Comparison of ENCODE assay signal across 9 mouse cellular contexts in the genomic region with DNA sequence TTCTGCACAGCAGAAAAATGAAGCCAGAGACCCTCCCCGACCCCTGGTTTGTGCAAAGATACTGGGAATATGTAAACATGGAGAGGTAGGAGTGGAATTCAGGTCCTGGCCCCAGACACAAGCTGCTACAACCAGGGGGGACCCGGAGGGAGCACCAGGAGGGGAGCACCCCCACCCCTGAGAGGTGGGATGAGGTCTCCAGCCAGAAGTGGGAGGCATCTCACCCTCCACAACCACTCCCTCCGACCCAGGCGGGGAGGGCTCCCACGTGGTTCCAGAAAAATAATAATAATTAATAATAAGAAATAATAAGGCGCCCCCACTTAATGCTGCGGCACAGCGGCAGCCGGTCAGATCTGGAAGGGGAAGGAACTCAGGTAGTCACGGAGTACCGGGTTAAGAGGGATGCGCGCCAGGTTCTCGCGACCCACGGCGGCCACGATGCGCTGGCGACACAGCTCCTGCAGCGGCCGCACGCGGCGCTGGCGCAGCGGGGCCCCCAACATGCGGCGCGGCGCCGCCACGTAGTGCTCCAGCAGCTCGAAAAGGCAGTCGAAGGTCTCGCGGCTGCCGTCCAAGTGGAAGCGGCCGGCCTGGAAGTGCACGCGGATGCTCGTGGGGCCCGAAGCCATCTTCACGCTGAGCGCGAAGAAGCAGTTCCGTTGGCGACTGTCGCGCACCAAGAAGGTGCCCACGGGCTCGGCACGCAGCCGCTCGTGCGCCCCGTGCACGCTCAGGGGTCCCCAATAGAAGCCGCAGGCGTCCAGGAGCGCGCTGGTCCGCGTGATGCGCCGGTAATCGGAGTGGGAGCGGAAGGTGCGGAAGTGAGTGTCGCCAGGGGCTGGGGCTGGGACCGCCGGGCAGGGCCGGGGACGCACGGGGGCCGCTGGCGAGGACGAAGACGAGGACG. TPM values are rescaled to one million over a fixed set of nuclear protein-coding genes. Genes with fewer than 3 reads are reported as not detected.
DNase-seq lines count a peak whose midpoint lies in the region; ATAC-seq and TF ChIP-seq lines count a peak whose summit lies in the region.
"Had no signal": no experiment of that assay in that cellular context is flagged by ENCODE, and none has a peak within 500 bp of the region (broad histone marks: within the 10 kb centered on the region; RNA-seq: fewer than 3 reads in every experiment).

No protein-coding gene starts in this region.

- H3K4me2 ChIP-seq in heart, embryonic 16.5 days (ENCODE audit: low read depth, low read length) = peak overlapping the region; percentile 97
- H3K4me2 ChIP-seq in midbrain, embryonic 12.5 days (replicated peaks) = peak overlapping the region; percentile 99
- H3K4me2 ChIP-seq in stomach, embryonic 15.5 days = peak overlapping the region; percentile 96

- H3K9me3 ChIP-seq in ES-Bruce4 (replicated peaks; ENCODE audit: control insufficient read depth, insufficient read depth, low read length, poor library complexity, severe bottlenecking) = no peaks in the 10 kb centered on the region
- no peaks in the 10 kb centered on the region for H3K9me3 ChIP-seq in heart, embryonic 16.5 days (replicated peaks; ENCODE audit: control insufficient read depth, low read length)
- no peaks in the 10 kb centered on the region for H3K9me3 ChIP-seq in midbrain, embryonic 12.5 days
- no peaks in the 10 kb centered on the region for H3K9me3 ChIP-seq in stomach, embryonic 15.5 days

- DNase-seq in CD4-positive, CD25-positive, alpha-beta regulatory T cell, adult 2 months (ENCODE audit: low read depth, low spot score) = peak; percentile 72
- peak; percentile 73 for DNase-seq in embryo, embryonic 11 days
- DNase-seq in left cerebral cortex, postnatal 14 days (ENCODE audit: low spot score in 2 of 2) = peak; percentile 36 to 51

- TF ChIP-seq POLR2A in ES-Bruce4 (IDR thresholded peaks at IDR 0.05; ENCODE audit: insufficient read depth, low read length) = no peak

- intact Hi-C loops in left cerebral cortex, postnatal 14 days (cut with DNase I) = loop anchor here (2.0 to 5.0 kb wide), 2 partner anchors 117 to 211 kb away; no protein-coding TSS in a partner anchor

- peak overlapping the region; percentile 84 for H3K9ac ChIP-seq in ES-Bruce4 (ENCODE audit: low read depth, poor library complexity, severe bottlenecking)
- peak overlapping the region; percentile 70 for H3K9ac ChIP-seq in heart, embryonic 16.5 days (ENCODE audit: low read length)
- peak overlapping the region; percentile 69 for H3K9ac ChIP-seq in midbrain, embryonic 12.5 days (replicated peaks)
- peak overlapping the region; percentile 66 for H3K9ac ChIP-seq in stomach, embryonic 15.5 days

- no peak for TF ChIP-seq EP300 in ES-Bruce4 (IDR thresholded peaks at IDR 0.05; ENCODE audit: insufficient read depth, low read depth, low read length)

- H3K36me3 ChIP-seq in ES-Bruce4 (ENCODE audit: control insufficient read depth, insufficient read depth, low read length, poor library complexity, severe bottlenecking) = no peaks in the 10 kb centered on the region
- no peaks in the 10 kb centered on the region for H3K36me3 ChIP-seq in heart, embryonic 16.5 days (ENCODE audit: control insufficient read depth, insufficient read depth)
- H3K36me3 ChIP-seq in midbrain, embryonic 12.5 days = no peaks in the 10 kb centered on the region
- H3K36me3 ChIP-seq in stomach, embryonic 15.5 days = no peaks in the 10 kb centered on the region

- peak overlapping the region; percentile 74 for H3K4me3 ChIP-seq in ES-Bruce4 (ENCODE audit: low read depth, low read length)
- peak overlapping the region; percentile 76 for H3K4me3 ChIP-seq in heart, embryonic 16.5 days (ENCODE audit: low read length)
- peak overlapping the region; percentile 70 for H3K4me3 ChIP-seq in midbrain, embryonic 12.5 days
- peak overlapping the region; percentile 76 for H3K4me3 ChIP-seq in stomach, embryonic 15.5 days (replicated peaks)

- H3K27ac ChIP-seq in ES-Bruce4 (ENCODE audit: insufficient read depth, low read length) = no peak overlapping the region
- H3K27ac ChIP-seq in heart, embryonic 16.5 days (ENCODE audit: low read length) = peak overlapping the region; percentile 88
- no peak overlapping the region for H3K27ac ChIP-seq in midbrain, embryonic 12.5 days (replicated peaks)
- peak overlapping the region; percentile 100 for H3K27ac ChIP-seq in stomach, embryonic 15.5 days

- TF ChIP-seq CTCF in ES-Bruce4 (IDR thresholded peaks at IDR 0.05; ENCODE audit: low read depth, low read length) = no peak

- ATAC-seq in CD4-positive, CD25-positive, alpha-beta regulatory T cell, adult 4 months = no peak
- peak; percentile 1; the same call in 1 of the 2 replicates for ATAC-seq in heart, embryonic 16.5 days (replicated peaks; ENCODE audit: extremely low read depth, insufficient read depth, low FRiP score)
- peak; percentile 3 for ATAC-seq in midbrain, embryonic 12.5 days (ENCODE audit: low FRiP score, low read depth)
- ATAC-seq in stomach, embryonic 15.5 days (ENCODE audit: insufficient read depth, low FRiP score, low read depth) = no peak

- H3K4me1 ChIP-seq in ES-Bruce4 (ENCODE audit: control insufficient read depth, insufficient read depth, low read length) = peaks cover 1% of the 10 kb centered on the region
- H3K4me1 ChIP-seq in heart, embryonic 16.5 days (ENCODE audit: control insufficient read depth, insufficient read depth, low read length) = peaks cover 54% of the 10 kb centered on the region
- peaks cover 28% of the 10 kb centered on the region for H3K4me1 ChIP-seq in midbrain, embryonic 12.5 days
- H3K4me1 ChIP-seq in stomach, embryonic 15.5 days = peaks cover 47% of the 10 kb centered on the region

- no peaks in the 10 kb centered on the region; the same call in 1 of the 2 replicates for H3K27me3 ChIP-seq in ES-Bruce4 (ENCODE audit: control insufficient read depth, insufficient read depth, low read length, poor library complexity, severe bottlenecking)
- no peaks in the 10 kb centered on the region for H3K27me3 ChIP-seq in heart, embryonic 16.5 days (ENCODE audit: control insufficient read depth, insufficient read depth, low read length)
- H3K27me3 ChIP-seq in midbrain, embryonic 12.5 days = peaks cover 27% of the 10 kb centered on the region
- no peaks in the 10 kb centered on the region for H3K27me3 ChIP-seq in stomach, embryonic 15.5 days (replicated peaks)

- 2% methylated on average over 81 of the region's 81 CpGs for WGBS in heart, embryonic 16.5 days
- WGBS in midbrain, embryonic 12.5 days = 5% methylated on average over 76 of the region's 81 CpGs
- 2% methylated on average over 81 of the region's 81 CpGs for WGBS in stomach, embryonic 15.5 days

RNA-seq across cellular contexts. Expression of a gene that starts 1.2 kb away (rescaled TPM):
- polyA plus RNA-seq in CD4-positive, CD25-positive, alpha-beta regulatory T cell, adult 4 months (2017; shearing (Covaris generic)) = 1 to 10 TPM; 2.5 to 3.9 TPM
- 1.9 and 2.8 TPM in 2 replicates for polyA plus RNA-seq in ES-Bruce4 (2011; ENCODE audit: insufficient read depth, insufficient read length, low read depth, missing spikeins)
- polyA plus RNA-seq in heart, embryonic 16.5 days (2015; fragmentation: Nextera tagmentation; extraction: Ambion mirVana) = 5.5 and 11.6 TPM in 2 replicates
- total RNA-seq in left cerebral cortex, postnatal 14 days (2021) = 1 to 10 TPM; 1.3 TPM
- polyA plus RNA-seq in midbrain, embryonic 12.5 days (2016; fragmentation: Nextera tagmentation; extraction: Ambion mirVana) = 2.5 and 3.4 TPM in 2 replicates
- 9.0 and 10.2 TPM in 2 replicates for polyA plus RNA-seq in stomach, embryonic 15.5 days (2015; fragmentation: Nextera tagmentation; extraction: Ambion mirVana)

RNA-seq across cellular contexts. Expression of a gene that starts 4.3 kb away (rescaled TPM):
- polyA plus RNA-seq in CD4-positive, CD25-positive, alpha-beta regulatory T cell, adult 4 months (2017; shearing (Covaris generic)) = 1 to 10 TPM; 2.4 to 3.7 TPM
- polyA plus RNA-seq in ES-Bruce4 (2011; ENCODE audit: insufficient read depth, insufficient read length, low read depth, missing spikeins) = not detected in 2 replicates
- polyA plus RNA-seq in heart, embryonic 16.5 days (2015; fragmentation: Nextera tagmentation; extraction: Ambion mirVana) = 0.47 TPM in 1 of 2 replicates, not detected in the other
- total RNA-seq in left cerebral cortex, postnatal 14 days (2021) = not detected
- not detected in 2 replicates for polyA plus RNA-seq in midbrain, embryonic 12.5 days (2016; fragmentation: Nextera tagmentation; extraction: Ambion mirVana)
- polyA plus RNA-seq in stomach, embryonic 15.5 days (2015; fragmentation: Nextera tagmentation; extraction: Ambion mirVana) = not detected in 2 replicates

RNA-seq across cellular contexts. Expression of a gene that starts 6.6 kb away (rescaled TPM):
- polyA plus RNA-seq in CD4-positive, CD25-positive, alpha-beta regulatory T cell, adult 4 months (2017; shearing (Covaris generic)) = not detected
- polyA plus RNA-seq in ES-Bruce4 (2011; ENCODE audit: insufficient read depth, insufficient read length, low read depth, missing spikeins) = not detected in 2 replicates
- polyA plus RNA-seq in heart, embryonic 16.5 days (2015; fragmentation: Nextera tagmentation; extraction: Ambion mirVana) = not detected in 2 replicates
- not detected for total RNA-seq in left cerebral cortex, postnatal 14 days (2021)
- polyA plus RNA-seq in midbrain, embryonic 12.5 days (2016; fragmentation: Nextera tagmentation; extraction: Ambion mirVana) = not detected in 2 replicates
- polyA plus RNA-seq in stomach, embryonic 15.5 days (2015; fragmentation: Nextera tagmentation; extraction: Ambion mirVana) = not detected in 2 replicates
- polyA plus RNA-seq: large intestine, adult 2 months had no signal

RNA-seq across cellular contexts. Expression of a gene that starts 11.8 kb away (rescaled TPM):
- not detected for polyA plus RNA-seq in CD4-positive, CD25-positive, alpha-beta regulatory T cell, adult 4 months (2017; shearing (Covaris generic))
- polyA plus RNA-seq in ES-Bruce4 (2011; ENCODE audit: insufficient read depth, insufficient read length, low read depth, missing spikeins) = not detected in 2 replicates
- not detected in 2 replicates for polyA plus RNA-seq in heart, embryonic 16.5 days (2015; fragmentation: Nextera tagmentation; extraction: Ambion mirVana)
- total RNA-seq in left cerebral cortex, postnatal 14 days (2021) = not detected
- polyA plus RNA-seq in midbrain, embryonic 12.5 days (2016; fragmentation: Nextera tagmentation; extraction: Ambion mirVana) = not detected in 2 replicates
- not detected in 2 replicates for polyA plus RNA-seq in stomach, embryonic 15.5 days (2015; fragmentation: Nextera tagmentation; extraction: Ambion mirVana)

RNA-seq across cellular contexts. Expression of a gene that starts 21.5 kb away (rescaled TPM):
- under 1 TPM in 1 of 2 experiments, not detected in 1; 0.75 TPM for polyA plus RNA-seq in CD4-positive, CD25-positive, alpha-beta regulatory T cell, adult 4 months (2017; shearing (Covaris generic))
- polyA plus RNA-seq in ES-Bruce4 (2011; ENCODE audit: insufficient read depth, insufficient read length, low read depth, missing spikeins) = not detected in 2 replicates
- 0.36 and 0.58 TPM in 2 replicates for polyA plus RNA-seq in heart, embryonic 16.5 days (2015; fragmentation: Nextera tagmentation; extraction: Ambion mirVana)
- total RNA-seq in left cerebral cortex, postnatal 14 days (2021) = not detected
- polyA plus RNA-seq in midbrain, embryonic 12.5 days (2016; fragmentation: Nextera tagmentation; extraction: Ambion mirVana) = not detected in 2 replicates
- not detected in 2 replicates for polyA plus RNA-seq in stomach, embryonic 15.5 days (2015; fragmentation: Nextera tagmentation; extraction: Ambion mirVana)

Comparison
In these comparisons a context has a peak if more than half of its experiments do, and no peak if none do; other contexts are left out.
1. ATAC-seq: peak in heart, embryonic 16.5 days (single experiment) and midbrain, embryonic 12.5 days (single experiment); none in CD4-positive, CD25-positive, alpha-beta regulatory T cell, adult 4 months (single experiment) and stomach, embryonic 15.5 days (single experiment).
2. H3K27ac ChIP-seq: peak in heart, embryonic 16.5 days (single experiment) and stomach, embryonic 15.5 days (single experiment); none in ES-Bruce4 (single experiment) and midbrain, embryonic 12.5 days (single experiment).
3. Peak in every context shown above with its lines, with median percentiles within 50 percentile points of each other: DNase-seq, H3K4me3 ChIP-seq, H3K9ac ChIP-seq and H3K4me2 ChIP-seq.